Mouse (Mus musculus) cerebellum, adult 11 months (tissue): ENCODE data around the gene Dcaf17.

ENCODE experiments used
- DNase-seq: peaks from one replicate; pipeline ENCODE4 v3.0.0; 2022

The Dcaf17 gene

GRCm38 (mm10) chr2:71122268-71123029 is 67.3 kb downstream of the Dcaf17 start:
- DNase-seq, result no peak

- DNase-seq, result no peak
These were observed 68.5 kb downstream of the Dcaf17 start for GRCm38 (mm10) chr2:71123591-71123990.

- DNase-seq, result no peak
These were observed 72.8 kb downstream of the Dcaf17 start for GRCm38 (mm10) chr2:71127779-71128534.

- DNase-seq, result no peak
These were observed 75.2 kb downstream of the Dcaf17 start for GRCm38 (mm10) chr2:71130366-71130765.

GRCm38 (mm10) chr2:71131866-71132496 is 76.9 kb downstream of the Dcaf17 start:
- DNase-seq, result no peak

- DNase-seq, result no peak
These were observed 78.9 kb downstream of the Dcaf17 start for GRCm38 (mm10) chr2:71134041-71134505.

- DNase-seq, result no peak
These were observed 79.7 kb downstream of the Dcaf17 start for GRCm38 (mm10) chr2:71134836-71135235.

- DNase-seq, result no peak
These were observed 85.5 kb downstream of the Dcaf17 start for GRCm38 (mm10) chr2:71140622-71141021.

GRCm38 (mm10) chr2:71142410-71142809 is 87.3 kb downstream of the Dcaf17 start:
- DNase-seq, result no peak

- DNase-seq, result no peak
These were observed 90.7 kb downstream of the Dcaf17 start for GRCm38 (mm10) chr2:71145853-71146252.

- DNase-seq, result no peak
These were observed 91.1 kb downstream of the Dcaf17 start for GRCm38 (mm10) chr2:71146266-71146665.

- no peak for DNase-seq
These were observed 92.7 kb downstream of the Dcaf17 start for GRCm38 (mm10) chr2:71147816-71148215.
